Mouse (Mus musculus) stomach, postnatal 0 days (tissue): ENCODE measurements around the gene Plxna2.

Source experiments
- CTCF ChIP-seq: IDR thresholded peaks from 2 replicates; pipeline ENCODE4 v1.5.1; 2016; ENCODE audit warnings: antibody characterized with exemption, low read depth, mild to moderate bottlenecking, moderate library complexity
- EP300 ChIP-seq: optimal IDR thresholded peaks from 2 replicates; pipeline ENCODE3; 2016; ENCODE audit warnings: antibody characterized with exemption

DNA sequence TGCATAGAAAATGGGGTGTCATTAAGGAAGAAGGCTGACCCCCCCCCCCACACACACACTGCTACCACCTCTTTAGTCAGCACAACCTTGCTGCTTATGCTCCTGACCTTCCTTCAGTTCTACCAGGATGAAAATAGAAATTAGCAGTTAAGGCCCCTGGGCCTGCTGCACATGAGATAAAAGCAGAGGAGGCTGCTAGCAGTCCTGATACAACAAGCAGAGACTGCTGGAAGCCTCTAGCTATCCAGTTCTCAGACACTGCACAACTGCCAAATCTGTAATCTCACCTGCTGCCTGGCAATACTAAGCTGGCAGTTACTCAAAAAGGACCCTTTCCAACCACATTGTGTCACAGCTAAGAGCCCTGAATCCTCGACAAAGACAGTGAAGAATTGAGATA is 197.5 kb downstream of the Plxna2 start:
- TF ChIP-seq EP300, result no peak
- TF ChIP-seq CTCF, result no peak
